Mouse (Mus musculus) bone marrow macrophage, adult 2 months (primary cell): ENCODE measurements around the gene Zfp286.

ENCODE experiments used
- CTCF ChIP-seq: IDR thresholded peaks from 2 replicates; pipeline ENCODE4 v1.5.1; 2012; ENCODE audit warnings: low read depth, mild to moderate bottlenecking, low read length, moderate library complexity
- POLR2A ChIP-seq: IDR thresholded peaks from 2 replicates; pipeline ENCODE4 v1.6.1; 2012; ENCODE audit warnings: mild to moderate bottlenecking, low read depth, low read length, borderline replicate concordance

DNA sequence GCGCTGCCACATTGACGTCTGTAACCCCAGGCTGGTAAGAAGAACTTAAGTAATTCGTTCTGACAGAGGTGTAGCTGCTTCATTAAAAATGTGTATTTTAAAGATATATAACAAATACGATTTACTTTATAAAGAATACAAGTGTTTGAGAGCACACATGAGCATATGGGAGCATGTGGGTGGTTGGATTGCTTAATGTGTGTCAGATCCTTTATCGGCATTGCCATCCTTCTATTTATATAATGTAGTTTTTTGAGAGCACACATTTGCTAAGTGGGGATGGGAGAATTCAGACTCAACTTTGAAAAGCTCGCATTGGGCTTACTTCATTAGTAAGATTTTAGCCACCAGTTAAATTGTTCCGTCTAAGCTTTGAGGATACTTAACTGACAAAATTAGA, 12.8 kb downstream of the Zfp286 start:
- TF ChIP-seq CTCF (no peak), POLR2A (no peak)
